Mouse (Mus musculus): ENCODE data around the gene Secisbp2.

DNA sequence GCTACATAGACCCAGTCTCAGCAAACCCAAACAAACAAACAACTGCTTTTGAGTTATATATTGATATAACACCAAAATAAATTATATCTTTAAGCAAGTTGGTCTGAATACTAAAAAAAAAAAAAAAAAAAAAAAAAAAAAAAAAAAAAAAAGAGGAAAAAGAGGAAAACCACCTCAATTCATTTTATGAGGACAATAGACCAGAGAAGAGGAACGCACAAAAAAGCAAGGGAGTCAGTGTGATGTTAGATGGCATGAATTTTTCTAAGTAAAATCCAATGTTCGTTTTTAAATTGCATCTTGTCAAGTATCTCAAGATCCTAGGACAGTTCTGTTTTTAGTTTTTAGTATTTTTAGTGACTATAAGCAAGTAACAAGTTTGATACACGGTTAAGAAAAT, 10.1 kb upstream of the Secisbp2 start:
- TF ChIP-seq CTCF (IDR thresholded peaks at IDR 0.05; ENCODE audit: borderline replicate concordance, insufficient read depth, low read length) (no peak), POLR2A (IDR thresholded peaks at IDR 0.05; ENCODE audit: low read depth, low read length) (no peak)
